Mouse (Mus musculus): Measurements from ENCODE around the gene Commd9. TPM values are rescaled to one million over a fixed set of nuclear protein-coding genes. Genes with fewer than 3 reads are reported as not detected.

Gene Commd9
- polyA plus RNA-seq, 1 experiment, result 27.6 TPM

GRCm38 (mm10) chr2:101932169-101932936, 46.3 kb downstream of the Commd9 start:
- no peaks in the 10 kb centered on the region for H3K27me3 ChIP-seq (ENCODE audit: control insufficient read depth, insufficient read depth, low read length)
- H3K4me3 ChIP-seq (ENCODE audit: control insufficient read depth, low read depth, low read length), result no peak overlapping the region
- TF ChIP-seq POLR2A (IDR thresholded peaks at IDR 0.05; ENCODE audit: control insufficient read depth, low read depth, low read length) (no peak), CTCF (IDR thresholded peaks at IDR 0.05; ENCODE audit: control insufficient read depth, insufficient read depth, insufficient replicate concordance, low read depth, low read length) (no peak)
- no peaks in the 10 kb centered on the region for H3K4me1 ChIP-seq (ENCODE audit: control insufficient read depth, insufficient read depth, low read length)
- no peaks in the 10 kb centered on the region for H3K36me3 ChIP-seq (ENCODE audit: control insufficient read depth, insufficient read depth, low read length)
- no peak overlapping the region for H3K27ac ChIP-seq (ENCODE audit: control insufficient read depth, insufficient read depth, low read depth, low read length)

- TF ChIP-seq CTCF (IDR thresholded peaks at IDR 0.05; ENCODE audit: control insufficient read depth, insufficient read depth, insufficient replicate concordance, low read depth, low read length) (no peak), POLR2A (IDR thresholded peaks at IDR 0.05; ENCODE audit: control insufficient read depth, low read depth, low read length) (no peak)
- Histone ChIP-seq H3K4me1 (ENCODE audit: control insufficient read depth, insufficient read depth, low read length) (no peaks in the 10 kb centered on the region), H3K27ac (ENCODE audit: control insufficient read depth, insufficient read depth, low read depth, low read length) (no peak overlapping the region), H3K4me3 (ENCODE audit: control insufficient read depth, low read depth, low read length) (no peak overlapping the region), H3K27me3 (ENCODE audit: control insufficient read depth, insufficient read depth, low read length) (no peaks in the 10 kb centered on the region), H3K36me3 (ENCODE audit: control insufficient read depth, insufficient read depth, low read length) (no peaks in the 10 kb centered on the region)
These were observed 47.3 kb downstream of the Commd9 start for GRCm38 (mm10) chr2:101933301-101933700.

- no peaks in the 10 kb centered on the region for H3K36me3 ChIP-seq (ENCODE audit: control insufficient read depth, insufficient read depth, low read length)
- no peaks in the 10 kb centered on the region for H3K4me1 ChIP-seq (ENCODE audit: control insufficient read depth, insufficient read depth, low read length)
- no peak overlapping the region for H3K4me3 ChIP-seq (ENCODE audit: control insufficient read depth, low read depth, low read length)
- no peak overlapping the region for H3K27ac ChIP-seq (ENCODE audit: control insufficient read depth, insufficient read depth, low read depth, low read length)
- H3K27me3 ChIP-seq (ENCODE audit: control insufficient read depth, insufficient read depth, low read length), result no peaks in the 10 kb centered on the region
- TF ChIP-seq POLR2A (IDR thresholded peaks at IDR 0.05; ENCODE audit: control insufficient read depth, low read depth, low read length) (no peak), CTCF (IDR thresholded peaks at IDR 0.05; ENCODE audit: control insufficient read depth, insufficient read depth, insufficient replicate concordance, low read depth, low read length) (no peak)
These were observed 49.0 kb downstream of the Commd9 start for GRCm38 (mm10) chr2:101935006-101935405.

GRCm38 (mm10) chr2:101950716-101951520, 64.9 kb downstream of the Commd9 start:
- H3K36me3 ChIP-seq (ENCODE audit: control insufficient read depth, insufficient read depth, low read length), result no peaks in the 10 kb centered on the region
- no peaks in the 10 kb centered on the region for H3K4me1 ChIP-seq (ENCODE audit: control insufficient read depth, insufficient read depth, low read length)
- H3K27ac ChIP-seq (ENCODE audit: control insufficient read depth, insufficient read depth, low read depth, low read length), result no peak overlapping the region
- H3K4me3 ChIP-seq (ENCODE audit: control insufficient read depth, low read depth, low read length), result no peak overlapping the region
- H3K27me3 ChIP-seq (ENCODE audit: control insufficient read depth, insufficient read depth, low read length), result no peaks in the 10 kb centered on the region
- TF ChIP-seq CTCF (IDR thresholded peaks at IDR 0.05; ENCODE audit: control insufficient read depth, insufficient read depth, insufficient replicate concordance, low read depth, low read length) (no peak), POLR2A (IDR thresholded peaks at IDR 0.05; ENCODE audit: control insufficient read depth, low read depth, low read length) (no peak)

Other genes with a start within 250 kb of the Commd9 start
- gene Rag1, start 236.7 kb upstream of the Commd9 start, polyA plus RNA-seq (2012; rRNA removed), result 0.17 and 0.25 TPM in 2 replicates
- 41.9 and 51.8 TPM in 2 replicates for gene B230118H07Rik, start 236.7 kb upstream of the Commd9 start, polyA plus RNA-seq (2012; rRNA removed)
- 1.9 and 2.7 TPM in 2 replicates for gene Traf6, start 207.8 kb upstream of the Commd9 start, polyA plus RNA-seq (2012; rRNA removed)
- 1.1 and 1.3 TPM in 2 replicates for gene Prr5l, start 3.2 kb upstream of the Commd9 start, polyA plus RNA-seq (2012; rRNA removed)